Mouse (Mus musculus) intestine, postnatal 0 days (tissue): ENCODE results near the gene Sumf1. TPM values are rescaled to one million over a fixed set of nuclear protein-coding genes. Genes with fewer than 3 reads are reported as not detected.
A peak's percentile ranks its signal among the peaks of the same experiment; 100 is the strongest.

Source experiments
- ATAC-seq: fragments of 200-750 bp; cut with Nextera tagmentation; 2 replicates; pipeline ENCODE4 v1.8.0; 2017; ENCODE audit warnings: mild to moderate bottlenecking, moderate TSS enrichment, moderate library complexity
- H3K27ac ChIP-seq: fragments of 300-500 bp; sonication (generic); 2 replicates; pipeline ENCODE4 v1.5.1; 2014; ENCODE audit warnings: mild to moderate bottlenecking, low read depth, low read length, moderate library complexity
- H3K27me3 ChIP-seq: fragments of 300-500 bp; sonication (generic); replicated peaks from 2 replicates; pipeline ENCODE4 v1.6.1; 2014; ENCODE audit warnings: low read length, mixed read lengths; ENCODE audit not compliant: control insufficient read depth, insufficient read depth
- H3K36me3 ChIP-seq: fragments of 300-500 bp; sonication (generic); 2 replicates; pipeline ENCODE4 v1.6.1; 2014; ENCODE audit warnings: mild to moderate bottlenecking, moderate library complexity; ENCODE audit not compliant: control insufficient read depth, insufficient read depth
- H3K4me1 ChIP-seq: fragments of 300-500 bp; sonication (generic); replicated peaks from 2 replicates; pipeline ENCODE4 v1.6.1; 2014; ENCODE audit warnings: antibody characterized with exemption, low read length, mixed read lengths; ENCODE audit not compliant: control insufficient read depth, insufficient read depth
- H3K4me2 ChIP-seq: fragments of 300-500 bp; sonication (generic); replicated peaks from 2 replicates; pipeline ENCODE4 v1.6.1; 2014; ENCODE audit warnings: low read depth, mild to moderate bottlenecking, moderate library complexity
- H3K4me3 ChIP-seq: fragments of 300-500 bp; sonication (generic); 2 replicates; pipeline ENCODE4 v1.5.1; 2014; ENCODE audit warnings: low read depth, low read length
- H3K9ac ChIP-seq: fragments of 300-500 bp; sonication (generic); 2 replicates; pipeline ENCODE4 v1.6.1; 2014; ENCODE audit warnings: mild to moderate bottlenecking, low read depth, low read length
- H3K9me3 ChIP-seq: fragments of 300-500 bp; sonication (generic); 2 replicates; pipeline ENCODE4 v1.6.1; 2016; ENCODE audit warnings: mixed run types; ENCODE audit not compliant: control insufficient read depth
- CTCF ChIP-seq: sonication (generic); IDR thresholded peaks from 2 replicates; pipeline ENCODE4 v1.5.1; 2016; ENCODE audit warnings: low read depth, mild to moderate bottlenecking, control low read depth, antibody characterized with exemption, moderate library complexity
- WGBS: fragments of 180-500 bp; shearing (Covaris S2); extraction: QIAGEN DNeasy Blood & Tissue Kit; methylation state at CpG from one replicate; pipeline ENCODE4 v1.1.7; 2014; 5-methylcytosine and 5-hydroxymethylcytosine counted together
- polyA plus RNA-seq: library from polyadenylated mRNA; unstranded; fragments of >200 nt; fragmentation: Nextera tagmentation; extraction: Ambion mirVana; gene quantifications from 2 replicates; pipeline ENCODE4 v1.2.1, GENCODE M21; 2015

Sumf1 gene
- polyA plus RNA-seq, 1 experiment from 2014 or later, result 30.1 TPM

DNA sequence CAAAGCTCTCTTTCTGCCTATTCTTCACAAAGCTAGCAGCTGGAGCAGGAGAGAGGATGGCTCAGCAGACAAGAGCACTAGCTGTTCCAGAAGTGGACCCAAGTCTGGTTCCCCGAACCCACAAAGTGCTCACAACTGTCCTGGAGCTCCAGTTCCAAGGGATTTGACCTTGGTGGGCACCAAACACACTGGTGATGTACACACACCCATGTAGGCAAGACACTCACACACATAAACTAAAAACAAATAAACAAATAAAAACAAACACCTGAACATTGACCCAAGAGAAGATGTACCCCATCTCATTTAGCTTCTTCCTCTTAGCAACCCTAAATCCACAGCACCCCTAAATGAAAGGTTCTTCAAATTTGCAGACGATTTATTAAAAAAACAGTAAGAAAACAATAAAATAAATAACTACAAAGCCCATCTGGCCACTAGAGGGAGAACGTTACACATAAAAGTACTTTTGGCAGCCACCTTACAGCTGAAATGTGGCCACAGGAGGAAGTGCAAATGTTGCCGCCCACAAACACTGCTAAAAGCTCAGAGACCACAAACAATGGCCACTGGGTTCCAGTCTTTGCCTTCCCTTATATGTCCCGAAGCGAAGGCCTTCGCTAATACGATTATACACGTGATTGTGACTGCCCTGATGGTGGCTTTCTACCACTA is 87.1 kb downstream of the Sumf1 start:
- H3K4me3 ChIP-seq, result no peak overlapping the region
- H3K27ac ChIP-seq, result no peak overlapping the region
- no peaks in the 10 kb centered on the region for H3K27me3 ChIP-seq
- 20% methylated on average over 9 of the region's 9 CpGs for WGBS
- peak; percentile 85 for TF ChIP-seq CTCF
- peak overlapping the region; percentile 18; the same call in 1 of the 2 replicates for H3K4me2 ChIP-seq
- no peak overlapping the region for H3K9ac ChIP-seq
- H3K36me3 ChIP-seq, result no peaks in the 10 kb centered on the region
- peak; percentile 72; the same call in 1 of the 2 replicates for ATAC-seq
- no peaks in the 10 kb centered on the region for H3K4me1 ChIP-seq
- H3K9me3 ChIP-seq, result no peaks in the 10 kb centered on the region

GRCm38 (mm10) chr6:108095445-108095844 is 89.9 kb downstream of the Sumf1 start:
- Histone ChIP-seq H3K4me2 (no peak overlapping the region), H3K27ac (no peak overlapping the region), H3K9ac (no peak overlapping the region), H3K36me3 (no peaks in the 10 kb centered on the region), H3K4me3 (no peak overlapping the region), H3K9me3 (no peaks in the 10 kb centered on the region), H3K27me3 (no peaks in the 10 kb centered on the region), H3K4me1 (no peaks in the 10 kb centered on the region)
- 85% methylated on average over 5 of the region's 5 CpGs for WGBS
- TF ChIP-seq CTCF, result no peak
- ATAC-seq, result no peak

- Histone ChIP-seq H3K9ac (no peak overlapping the region), H3K4me3 (no peak overlapping the region), H3K27me3 (no peaks in the 10 kb centered on the region), H3K9me3 (no peaks in the 10 kb centered on the region), H3K36me3 (no peaks in the 10 kb centered on the region), H3K4me1 (no peaks in the 10 kb centered on the region), H3K27ac (no peak overlapping the region), H3K4me2 (no peak overlapping the region)
- TF ChIP-seq CTCF, result no peak
- ATAC-seq, result no peak
- WGBS, result 77% methylated on average over 3 of the region's 3 CpGs
Observed at GRCm38 (mm10) chr6:108093449-108093848, 91.9 kb downstream of the Sumf1 start.

- no peak overlapping the region for H3K4me3 ChIP-seq
- no peak overlapping the region for H3K27ac ChIP-seq
- H3K4me2 ChIP-seq, result no peak overlapping the region
- H3K36me3 ChIP-seq, result no peaks in the 10 kb centered on the region
- ATAC-seq, result no peak
- H3K4me1 ChIP-seq, result no peaks in the 10 kb centered on the region
- no peaks in the 10 kb centered on the region for H3K9me3 ChIP-seq
- no peak for TF ChIP-seq CTCF
- 79% methylated on average over 3 of the region's 3 CpGs for WGBS
- no peaks in the 10 kb centered on the region for H3K27me3 ChIP-seq
- no peak overlapping the region for H3K9ac ChIP-seq
Observed at GRCm38 (mm10) chr6:108092646-108093045, 92.7 kb downstream of the Sumf1 start.

- TF ChIP-seq CTCF, result no peak
- Histone ChIP-seq H3K36me3 (no peaks in the 10 kb centered on the region), H3K27me3 (no peaks in the 10 kb centered on the region), H3K4me2 (no peak overlapping the region), H3K27ac (no peak overlapping the region), H3K9ac (no peak overlapping the region), H3K4me1 (no peaks in the 10 kb centered on the region), H3K9me3 (no peaks in the 10 kb centered on the region), H3K4me3 (no peak overlapping the region)
- no peak for ATAC-seq
- WGBS, result 70% methylated on average over 1 of the region's 1 CpGs
Observed at GRCm38 (mm10) chr6:108091296-108091695, 94.1 kb downstream of the Sumf1 start.

- 93% methylated on average over 7 of the region's 7 CpGs for WGBS
- H3K27me3 ChIP-seq, result no peaks in the 10 kb centered on the region
- H3K36me3 ChIP-seq, result 0 out of 2 replicates have a peak, but pooled peaks cover 6% of the 10 kb centered on the region
- H3K9ac ChIP-seq, result no peak overlapping the region
- no peaks in the 10 kb centered on the region for H3K9me3 ChIP-seq
- no peak overlapping the region for H3K4me2 ChIP-seq
- no peak overlapping the region for H3K27ac ChIP-seq
- H3K4me1 ChIP-seq, result no peaks in the 10 kb centered on the region
- no peak for TF ChIP-seq CTCF
- no peak; the same call in 1 of the 2 replicates for ATAC-seq
- no peak overlapping the region for H3K4me3 ChIP-seq
Observed at GRCm38 (mm10) chr6:108075857-108076256, 109.5 kb downstream of the Sumf1 start.
